Mouse (Mus musculus) CD4-positive, CD25-positive, alpha-beta regulatory T cell, adult 4 months (primary cell): ENCODE data around the gene 4632433K11Rik. TPM values are rescaled to one million over a fixed set of nuclear protein-coding genes. Genes with fewer than 3 reads are reported as not detected.

ENCODE experiments used
- ATAC-seq: one replicate; pipeline ENCODE4 v1.8.0; 2017
- polyA plus RNA-seq, 2 experiments: library from polyadenylated mRNA; unstranded; fragments of 100-300 nt; shearing (Covaris generic); gene quantifications; one replicate each; pipeline ENCODE4 v1.2.1; 2017

4632433K11Rik gene
- polyA plus RNA-seq, 2 experiments from 2014 or later, result not detected

DNA sequence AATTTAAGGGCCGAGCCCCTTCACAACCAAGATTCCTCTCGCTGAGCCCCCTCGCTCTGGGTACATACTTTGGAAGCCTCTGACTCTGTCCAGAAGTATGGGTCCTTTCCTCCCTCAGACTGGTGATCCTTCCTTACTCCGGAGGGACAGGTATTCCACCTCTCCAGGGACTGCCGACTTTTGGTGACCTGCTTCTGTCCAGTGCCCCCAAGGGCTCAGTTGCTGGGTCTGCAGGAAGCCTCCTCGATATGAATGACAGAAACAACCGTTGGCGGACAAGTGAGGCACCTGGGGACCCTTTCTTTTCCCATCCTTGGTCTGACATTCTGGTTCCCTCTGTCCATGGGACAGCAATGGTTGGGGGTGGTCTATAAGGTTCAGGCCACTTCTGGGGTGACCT, 23.5 kb downstream of the 4632433K11Rik start:
- ATAC-seq, result no peak

DNA sequence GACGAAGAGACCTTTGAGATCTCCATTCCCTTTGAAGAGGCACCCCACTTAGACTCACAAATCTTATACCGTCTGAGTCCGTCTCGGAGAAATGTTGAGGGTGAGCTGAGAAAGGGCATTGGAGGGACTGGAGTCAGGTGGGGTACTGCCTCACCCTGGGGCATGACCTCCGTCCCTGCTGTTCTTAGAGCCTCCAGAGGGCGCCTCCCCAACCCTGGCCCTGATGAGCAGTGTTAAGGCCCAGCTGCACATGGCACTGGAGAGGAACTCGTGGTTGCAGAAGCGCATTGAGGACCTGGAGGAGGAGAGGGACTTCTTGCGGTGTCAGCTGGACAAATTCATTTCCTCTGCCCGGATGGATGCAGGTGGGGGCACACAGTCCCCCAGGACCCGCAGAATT, 23.9 kb downstream of the 4632433K11Rik start:
- no peak for ATAC-seq

GRCm38 (mm10) chr7:5058631-5059030, 24.7 kb downstream of the 4632433K11Rik start:
- no peak for ATAC-seq

DNA sequence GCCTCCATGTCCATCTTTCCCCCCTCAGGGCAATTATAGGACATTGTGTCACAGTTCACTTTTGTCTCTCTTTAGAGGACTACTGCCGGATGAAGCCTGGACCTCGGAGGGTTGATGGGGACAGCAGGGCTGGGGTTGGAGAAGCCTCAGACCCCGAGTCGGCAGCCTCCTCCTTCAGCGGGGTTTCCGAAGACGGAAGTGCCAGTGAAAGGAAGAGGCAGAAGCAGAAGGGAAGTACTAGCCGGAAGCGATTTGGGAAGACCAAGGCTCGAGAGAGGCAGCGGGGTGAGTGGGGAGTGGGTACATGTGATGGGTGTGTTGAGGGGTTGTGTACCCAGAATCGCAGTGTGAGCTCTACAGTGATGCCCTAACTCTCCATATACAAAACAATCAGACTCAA, 25.5 kb downstream of the 4632433K11Rik start:
- ATAC-seq, result no peak

DNA sequence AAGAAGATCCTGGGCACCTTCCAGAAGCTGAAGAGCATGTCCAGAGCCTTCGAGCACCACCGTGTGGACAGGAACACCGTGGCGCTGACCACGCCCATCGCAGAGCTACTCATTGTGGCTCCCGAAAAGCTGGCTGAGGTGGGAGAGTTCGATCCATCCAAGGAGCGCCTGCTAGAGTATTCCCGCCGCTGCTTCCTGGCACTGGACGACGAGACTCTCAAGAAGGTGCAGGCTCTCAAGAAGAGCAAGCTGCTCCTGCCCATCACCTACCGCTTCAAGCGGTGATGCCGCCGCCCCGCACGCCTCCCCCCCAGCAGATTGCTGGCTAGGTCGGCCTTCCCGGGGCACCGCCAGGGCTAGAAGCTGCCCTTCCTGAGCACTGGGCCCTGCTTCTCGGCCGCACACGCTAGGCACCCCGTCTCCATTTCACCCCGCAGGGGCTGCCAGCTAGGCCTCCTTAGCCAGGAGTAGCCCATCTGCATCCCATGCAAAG, 26.4 kb downstream of the 4632433K11Rik start:
- no peak for ATAC-seq

GRCm38 (mm10) chr7:5060944-5061773, 27.2 kb downstream of the 4632433K11Rik start:
- ATAC-seq, result peak; percentile 78

DNA sequence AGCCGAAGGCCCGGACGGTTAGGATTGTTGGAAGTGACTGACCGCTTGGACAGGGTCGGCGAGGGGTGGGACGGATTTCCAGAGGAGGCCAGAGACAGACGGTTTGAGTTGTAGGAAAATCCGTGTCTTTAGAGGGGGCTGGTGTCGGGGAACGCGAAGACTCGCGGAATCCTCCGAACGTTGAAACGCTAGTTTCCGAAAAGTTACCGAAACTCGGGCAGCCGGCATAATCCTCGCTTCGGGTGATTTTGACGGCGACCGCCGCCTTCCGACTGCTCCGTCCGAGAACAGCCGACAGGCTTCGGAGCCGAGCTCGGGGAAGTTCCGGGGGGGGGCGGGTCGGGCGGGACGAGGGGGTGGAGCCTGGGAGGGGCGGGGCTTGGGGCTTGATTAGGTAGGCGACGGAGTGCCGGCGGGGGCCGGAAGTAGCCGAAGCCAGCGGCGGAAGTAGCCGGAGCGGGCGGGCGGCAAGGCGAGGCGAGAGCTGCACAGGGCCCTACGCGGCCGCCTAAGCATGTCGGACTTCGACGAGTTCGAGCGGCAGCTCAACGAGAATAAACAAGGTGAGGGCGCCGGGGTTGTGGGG, 27.9 kb downstream of the 4632433K11Rik start, which contains the start of gene U2af2:
Gene U2af2, plus strand, starts transcription at position 370 of the 586 bp plus-strand sequence.
- peak; percentile 33 for ATAC-seq

DNA sequence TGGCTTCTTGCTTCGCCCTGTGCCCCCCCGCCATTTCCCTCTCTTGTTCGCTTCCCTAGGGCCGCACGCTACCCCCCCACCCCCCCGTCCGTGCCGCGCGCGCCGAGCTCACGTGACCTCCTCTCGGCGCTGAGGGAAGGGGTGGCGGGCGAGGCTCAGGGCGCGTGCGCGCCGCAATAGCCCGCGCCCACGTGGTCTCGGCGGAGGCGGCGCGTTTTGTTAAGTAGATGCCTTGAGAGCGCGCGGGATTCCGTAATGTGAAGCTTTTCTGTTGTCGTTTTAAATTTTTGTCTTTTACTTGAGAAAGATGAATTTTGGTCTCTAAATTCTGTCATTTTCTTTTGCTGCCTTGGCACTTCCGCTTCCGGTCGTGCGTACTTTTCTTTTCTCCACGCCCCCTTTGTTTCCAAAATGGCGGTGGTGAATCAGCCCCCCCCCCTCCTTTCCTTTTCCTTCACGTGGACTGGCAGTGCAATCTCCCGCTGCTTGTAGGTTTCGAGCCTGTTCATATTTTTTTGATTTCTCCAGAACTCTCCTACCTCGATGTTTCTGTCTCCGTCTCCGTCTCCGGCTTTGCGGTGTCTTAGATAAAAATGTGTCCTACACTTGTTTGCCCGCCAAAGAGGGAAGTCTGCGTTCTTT, 28.6 kb downstream of the 4632433K11Rik start:
- ATAC-seq, result peak; percentile 22

DNA sequence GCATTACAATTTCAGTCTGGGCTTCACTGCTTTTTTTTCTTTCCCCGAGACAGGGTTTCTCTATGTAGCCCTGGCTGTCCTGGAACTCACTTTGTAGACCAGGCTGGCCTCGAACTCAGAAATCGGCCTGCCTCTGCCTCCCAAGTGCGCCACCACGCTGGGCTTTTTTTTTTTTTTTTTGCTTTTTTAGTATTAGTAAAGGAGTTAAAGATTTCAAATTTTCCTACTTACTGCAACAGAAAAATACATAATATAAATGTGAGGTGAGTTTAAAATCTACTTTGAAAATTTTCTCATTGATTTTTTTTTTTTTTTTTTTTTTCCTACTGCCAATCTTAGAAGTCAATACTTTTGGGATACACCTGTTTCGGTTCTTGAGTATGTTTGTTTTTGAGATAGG, 31.0 kb downstream of the 4632433K11Rik start:
- no peak for ATAC-seq

GRCm38 (mm10) chr7:5073586-5073985, 39.7 kb downstream of the 4632433K11Rik start:
- no peak for ATAC-seq

- no peak for ATAC-seq
These were observed 41.1 kb downstream of the 4632433K11Rik start for GRCm38 (mm10) chr7:5074984-5075383.

DNA sequence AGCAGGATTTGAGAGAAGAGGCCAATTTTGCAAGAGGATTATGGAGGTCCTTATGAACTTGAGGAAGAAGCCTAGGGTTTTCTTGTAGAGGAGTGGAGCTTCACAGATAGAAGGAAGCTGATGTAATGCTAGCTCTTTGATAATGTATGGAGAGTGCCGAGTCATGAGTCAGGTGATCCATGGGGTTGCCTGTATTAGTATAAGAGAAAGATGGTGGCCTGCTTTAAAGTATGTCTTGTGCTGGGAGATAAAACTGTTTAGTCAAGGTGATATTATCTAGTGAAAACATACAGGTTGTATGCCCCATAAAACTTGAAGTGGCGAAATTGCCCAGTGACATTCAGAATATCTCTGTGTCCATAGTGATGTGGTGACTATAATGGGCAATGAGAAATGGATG, 43.0 kb downstream of the 4632433K11Rik start:
- no peak for ATAC-seq

- peak; percentile 3 for ATAC-seq
These were observed 45.6 kb downstream of the 4632433K11Rik start for GRCm38 (mm10) chr7:5079365-5080009.

GRCm38 (mm10) chr7:5080010-5080751, 46.3 kb downstream of the 4632433K11Rik start, which contains the start of gene Epn1:
TSS of gene Epn1 (plus strand) at chr7:5080235.
- peak; percentile 99 for ATAC-seq

- ATAC-seq, result no peak
These were observed 46.9 kb downstream of the 4632433K11Rik start for GRCm38 (mm10) chr7:5080815-5081214.

- no peak for ATAC-seq
These were observed 47.3 kb downstream of the 4632433K11Rik start for GRCm38 (mm10) chr7:5081241-5081640.

DNA sequence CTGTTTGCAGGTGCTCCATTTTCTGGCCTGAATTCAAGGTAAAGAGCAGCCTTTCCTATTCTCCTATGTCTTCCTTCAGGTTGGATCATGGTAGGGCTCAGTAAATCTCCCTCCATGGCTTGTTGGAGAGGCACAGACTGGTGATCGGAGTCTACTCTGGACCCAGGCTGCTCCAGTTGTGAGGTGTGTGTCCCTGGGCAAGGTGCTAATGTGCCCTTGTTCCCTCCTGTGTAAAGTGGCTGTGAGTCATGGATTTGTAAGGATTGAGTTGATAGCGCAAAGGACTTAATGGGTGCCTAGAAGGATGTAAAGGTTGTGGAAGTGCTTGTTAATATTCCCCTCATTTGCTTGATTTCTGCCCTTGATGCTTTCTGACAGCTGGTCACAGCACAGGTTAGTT, 48.0 kb downstream of the 4632433K11Rik start:
- ATAC-seq, result no peak

DNA sequence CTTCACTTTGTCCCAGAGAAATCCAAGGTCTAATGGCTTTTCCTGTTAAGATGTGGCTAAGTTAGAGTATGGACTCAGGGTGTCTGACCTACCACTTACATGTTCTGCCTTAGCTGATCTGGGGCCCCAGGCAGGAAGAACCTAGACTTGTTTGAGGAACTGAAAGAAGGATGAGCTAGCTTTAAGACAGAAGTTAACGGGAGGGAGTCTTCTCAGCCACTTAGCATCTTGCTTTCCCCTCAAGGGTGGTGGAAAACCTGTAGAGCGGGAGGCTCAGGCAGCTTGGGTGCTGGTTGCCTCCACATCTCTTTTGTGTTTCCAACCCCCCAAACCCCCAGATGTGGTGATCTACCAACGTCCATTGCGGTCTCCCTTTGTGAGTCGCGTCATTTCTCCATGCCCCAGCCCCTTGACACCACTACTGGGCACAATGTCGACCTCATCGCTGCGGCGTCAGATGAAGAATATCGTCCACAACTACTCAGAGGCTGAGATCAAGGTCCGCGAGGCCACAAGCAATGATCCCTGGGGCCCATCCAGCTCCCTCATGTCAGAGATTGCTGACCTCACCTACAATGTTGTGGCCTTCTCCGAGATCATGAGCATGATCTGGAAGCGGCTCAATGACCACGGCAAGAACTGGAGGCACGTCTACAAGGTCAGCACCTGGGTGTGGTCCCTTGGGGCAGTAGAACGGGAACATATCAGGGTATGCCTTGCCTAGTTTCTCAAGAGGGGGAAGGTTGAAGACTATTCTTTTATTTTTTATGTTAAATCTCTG, 49.6 kb downstream of the 4632433K11Rik start:
- no peak for ATAC-seq
